In genomic region chr1:60000319-60000718, GRCm38 (mm10) we compare ENCODE assay signal across 10 mouse cellular contexts. TPM values are rescaled to one million over a fixed set of nuclear protein-coding genes. Genes with fewer than 3 reads are reported as not detected.
DNase-seq lines count a peak whose midpoint lies in the region; ATAC-seq and TF ChIP-seq lines count a peak whose summit lies in the region.
"Had no signal": no experiment of that assay in that cellular context is flagged by ENCODE, and none has a peak within 500 bp of the region (broad histone marks: within the 10 kb centered on the region; RNA-seq: fewer than 3 reads in every experiment).

No protein-coding gene starts in this region.

- H3K4me1 ChIP-seq in kidney, adult 2 months (ENCODE audit: control insufficient read depth, insufficient read depth, low read length): no peaks in the 10 kb centered on the region
- H3K4me1 ChIP-seq: embryonic facial prominence, embryonic 13.5 days had no signal

- H3ac ChIP-seq in C2C12 (ENCODE audit: control insufficient read depth, insufficient read length, low read depth): no peak overlapping the region

- H3K36me3 ChIP-seq in kidney, adult 2 months (ENCODE audit: control insufficient read depth, insufficient read depth, low read length): no peaks in the 10 kb centered on the region
- no peaks in the 10 kb centered on the region for H3K36me3 ChIP-seq in C2C12 (ENCODE audit: control insufficient read depth, insufficient read depth)
- H3K36me3 ChIP-seq: embryonic facial prominence, embryonic 13.5 days had no signal

- H3K4me3 ChIP-seq in kidney, adult 2 months (ENCODE audit: insufficient read depth, low read depth, low read length): no peak overlapping the region
- H3K4me3 ChIP-seq in C2C12 (ENCODE audit: insufficient read depth, poor library complexity, severe bottlenecking): no peak overlapping the region
- H3K4me3 ChIP-seq: embryonic facial prominence, embryonic 13.5 days had no signal

- H3K27me3 ChIP-seq in kidney, adult 2 months (replicated peaks; ENCODE audit: control insufficient read depth, insufficient read depth, low read length): no peaks in the 10 kb centered on the region
- no peaks in the 10 kb centered on the region for H3K27me3 ChIP-seq in C2C12 (ENCODE audit: control insufficient read depth, insufficient read depth, insufficient read length)
- H3K27me3 ChIP-seq: embryonic facial prominence, embryonic 13.5 days had no signal

- no peaks in the 10 kb centered on the region for H3K79me3 ChIP-seq in C2C12 (ENCODE audit: low read depth)

- 35% methylated on average over 2 of the region's 2 CpGs for WGBS in kidney, adult 2 months

- intact Hi-C loops in heart, postnatal 10 days (cut with DNase I): loop anchor here (1.0 to 2.0 kb wide), 2 partner anchors 114 to 298 kb away; no protein-coding TSS in a partner anchor

- peak; percentile 27; the same call in 1 of the 2 replicates for TF ChIP-seq CTCF in kidney, adult 2 months (conservative IDR thresholded peaks at IDR 0.05; ENCODE audit: insufficient read depth, insufficient read length, low read depth, low read length)
- TF ChIP-seq CTCF in C2C12 (IDR thresholded peaks at IDR 0.05; ENCODE audit: control insufficient read depth, insufficient read depth, insufficient read length): no peak

- DNase-seq in kidney, adult 2 months: peak; percentile 42
- DNase-seq in kidney, postnatal 10 days: no peak
- peak; percentile 68 for DNase-seq in Muller cell, postnatal 12 days (ENCODE audit: inconsistent ontology term)
- peak; percentile 39 to 42 for DNase-seq in heart, postnatal 10 days
- DNase-seq in cerebellum, postnatal 14 days: no peak
- DNase-seq: adrenal gland, adult 2 months had no signal

- no peaks in the 10 kb centered on the region for H3K79me2 ChIP-seq in C2C12 (ENCODE audit: control insufficient read depth, insufficient read depth)

- no peak for TF ChIP-seq POLR2A in kidney, adult 2 months (IDR thresholded peaks at IDR 0.05; ENCODE audit: low read depth, low read length)

- H3K27ac ChIP-seq in kidney, adult 2 months (ENCODE audit: insufficient read depth, low read depth, low read length): no peak overlapping the region
- H3K27ac ChIP-seq: embryonic facial prominence, embryonic 13.5 days; macrophage had no signal

- ATAC-seq in inflammation-experienced regulatory T-cells, adult 6 months: no peak

TF ChIP-seq in C2C12, 6 proteins besides CTCF, POLR2A, EP300 and RAD21:
- no peak for TF ChIP-seq FOSL1 (IDR thresholded peaks at IDR 0.05; ENCODE audit: insufficient read depth, low read length, poor library complexity, severe bottlenecking)
- TF ChIP-seq USF1 (IDR thresholded peaks at IDR 0.05; ENCODE audit: low read depth): no peak
- peak; percentile 16 for TF ChIP-seq MAX (IDR thresholded peaks at IDR 0.05)
- TF ChIP-seq MYOG (IDR thresholded peaks at IDR 0.05; ENCODE audit: control insufficient read depth, extremely low read depth, insufficient read length): no peak
- TF ChIP-seq CEBPB (IDR thresholded peaks at IDR 0.05; ENCODE audit: low read depth): no peak
TF ChIP-seq in C2C12: peak in this region for 1.

RNA-seq across cellular contexts. Expression of gene Ica1l, which starts 42.7 kb away (rescaled TPM):
- polyA plus RNA-seq in kidney, adult 2 months (2012; rRNA removed): 0.08 TPM in 1 of 2 replicates, not detected in the other
- 0.06 TPM for polyA plus RNA-seq in C2C12 (2012; fragmentation: generic; extraction: Trizol)
- total RNA-seq in heart, postnatal 10 days (2021): 1 to 10 TPM in 1 of 2 experiments, under 1 TPM in 1; 0.72 to 1.4 TPM
- 1 to 10 TPM in 2 of 3 experiments, under 1 TPM in 1; 0.84 to 3.0 (median 2.7) TPM for polyA plus RNA-seq in inflammation-experienced regulatory T-cells, adult 6 months (2017; shearing (Covaris generic))
- polyA plus RNA-seq: macrophage had no signal

Comparison
In these comparisons a context has a peak if more than half of its experiments do, and no peak if none do; other contexts are left out.
1. DNase-seq: peak in kidney, adult 2 months (single experiment), Muller cell, postnatal 12 days (single experiment) and heart, postnatal 10 days (2 of 2); none in kidney, postnatal 10 days (single experiment) and cerebellum, postnatal 14 days (0 of 2).